Mouse (Mus musculus) liver, embryonic 11.5 days (tissue): ENCODE measurements around the gene A4galt. TPM values are rescaled to one million over a fixed set of nuclear protein-coding genes. Genes with fewer than 3 reads are reported as not detected.

ENCODE experiments used
- ATAC-seq: fragments of 200-750 bp; cut with Nextera tagmentation; replicated peaks from 2 replicates; pipeline ENCODE4 v1.8.0; 2017; ENCODE audit warnings: moderate number of reproducible peaks, mild to moderate bottlenecking, moderate TSS enrichment, moderate library complexity; ENCODE audit not compliant: low FRiP score
- DNase-seq: peaks from one replicate; pipeline ENCODE4 v3.0.0-alpha.2; 2017; ENCODE audit warnings: low spot score
- H3K27ac ChIP-seq: fragments of 300-500 bp; sonication (generic); 2 replicates; pipeline ENCODE4 v1.5.1; 2014; ENCODE audit warnings: mild to moderate bottlenecking, low read depth, low read length, control low read depth
- H3K27me3 ChIP-seq: fragments of 300-500 bp; sonication (generic); replicated peaks from 2 replicates; pipeline ENCODE4 v1.6.1; 2014; ENCODE audit warnings: low read length, mixed read lengths; ENCODE audit not compliant: control insufficient read depth, insufficient read depth
- H3K36me3 ChIP-seq: fragments of 300-500 bp; sonication (generic); 2 replicates; pipeline ENCODE4 v1.6.1; 2014; ENCODE audit warnings: mild to moderate bottlenecking, low read length, moderate library complexity, mixed read lengths; ENCODE audit not compliant: control insufficient read depth, insufficient read depth
- H3K4me1 ChIP-seq: fragments of 300-500 bp; sonication (generic); replicated peaks from 2 replicates; pipeline ENCODE4 v1.6.1; 2014; ENCODE audit warnings: low read length, mixed read lengths; ENCODE audit not compliant: control insufficient read depth, insufficient read depth
- H3K4me2 ChIP-seq: fragments of 300-500 bp; sonication (generic); 2 replicates; pipeline ENCODE4 v1.6.1; 2014; ENCODE audit warnings: mild to moderate bottlenecking, control low read depth, moderate library complexity
- H3K4me3 ChIP-seq: fragments of 300-500 bp; sonication (generic); 2 replicates; pipeline ENCODE4 v1.5.1; 2014; ENCODE audit warnings: low read depth, low read length, control low read depth
- H3K9ac ChIP-seq: fragments of 300-500 bp; sonication (generic); 2 replicates; pipeline ENCODE4 v1.6.1; 2014; ENCODE audit warnings: low read depth, low read length, control low read depth
- H3K9me3 ChIP-seq: fragments of 300-500 bp; sonication (generic); 2 replicates; pipeline ENCODE4 v1.6.1; 2016; ENCODE audit warnings: low read length, inconsistent platforms, mixed read lengths; ENCODE audit not compliant: control insufficient read depth
- WGBS: fragments of 180-500 bp; shearing (Covaris S2); extraction: QIAGEN DNeasy Blood & Tissue Kit; methylation state at CpG from one replicate; pipeline ENCODE4 v1.1.7; 2014; 5-methylcytosine and 5-hydroxymethylcytosine counted together
- polyA plus RNA-seq: library from polyadenylated mRNA; unstranded; fragments of >200 nt; fragmentation: Nextera tagmentation; extraction: Ambion mirVana; gene quantifications from 2 replicates; pipeline ENCODE4 v1.2.1, GENCODE M21; 2014

The A4galt gene
- polyA plus RNA-seq, 1 experiment from 2014 or later: 0.12 TPM

- peaks cover 4% of the 10 kb centered on the region for H3K4me1 ChIP-seq
- 83% methylated on average over 8 of the region's 8 CpGs for WGBS
- no peaks in the 10 kb centered on the region for H3K36me3 ChIP-seq
- no peak overlapping the region for H3K4me2 ChIP-seq
- no peaks in the 10 kb centered on the region for H3K27me3 ChIP-seq
- H3K27ac ChIP-seq: no peak overlapping the region
- no peaks in the 10 kb centered on the region for H3K9me3 ChIP-seq
- H3K9ac ChIP-seq: no peak overlapping the region
- DNase-seq (no peak), ATAC-seq (no peak)
- H3K4me3 ChIP-seq: no peak overlapping the region
These were observed 42.4 kb upstream of the A4galt start for GRCm38 (mm10) chr15:83293706-83294645.

- H3K27ac ChIP-seq: no peak overlapping the region
- DNase-seq (no peak), ATAC-seq (no peak)
- WGBS: 74% methylated on average over 6 of the region's 6 CpGs
- no peak overlapping the region for H3K9ac ChIP-seq
- no peak overlapping the region for H3K4me3 ChIP-seq
- no peaks in the 10 kb centered on the region for H3K9me3 ChIP-seq
- H3K4me2 ChIP-seq: no peak overlapping the region
- no peaks in the 10 kb centered on the region for H3K36me3 ChIP-seq
- H3K27me3 ChIP-seq: no peaks in the 10 kb centered on the region
- H3K4me1 ChIP-seq: peaks cover 4% of the 10 kb centered on the region
These were observed 41.6 kb upstream of the A4galt start for GRCm38 (mm10) chr15:83293144-83293543.

GRCm38 (mm10) chr15:83292261-83293056 lies 40.9 kb upstream of the A4galt start:
- Histone ChIP-seq H3K27me3 (no peaks in the 10 kb centered on the region), H3K36me3 (no peaks in the 10 kb centered on the region), H3K4me1 (peaks cover 4% of the 10 kb centered on the region), H3K4me3 (no peak overlapping the region), H3K9me3 (no peaks in the 10 kb centered on the region), H3K27ac (no peak overlapping the region), H3K9ac (no peak overlapping the region), H3K4me2 (no peak overlapping the region)
- DNase-seq (no peak), ATAC-seq (no peak)
- WGBS: 79% methylated on average over 13 of the region's 13 CpGs

- H3K4me2 ChIP-seq: no peak overlapping the region
- H3K27ac ChIP-seq: no peak overlapping the region
- no peaks in the 10 kb centered on the region for H3K36me3 ChIP-seq
- no peak overlapping the region for H3K9ac ChIP-seq
- H3K27me3 ChIP-seq: no peaks in the 10 kb centered on the region
- H3K9me3 ChIP-seq: no peaks in the 10 kb centered on the region
- H3K4me3 ChIP-seq: no peak overlapping the region
- ATAC-seq (no peak), DNase-seq (no peak)
- peaks cover 4% of the 10 kb centered on the region for H3K4me1 ChIP-seq
- 74% methylated on average over 2 of the region's 2 CpGs for WGBS
These were observed 39.3 kb upstream of the A4galt start for GRCm38 (mm10) chr15:83290899-83291298.

- Histone ChIP-seq H3K27ac (no peak overlapping the region), H3K9ac (no peak overlapping the region), H3K4me3 (no peak overlapping the region), H3K36me3 (no peaks in the 10 kb centered on the region), H3K9me3 (no peaks in the 10 kb centered on the region), H3K4me2 (no peak overlapping the region), H3K27me3 (no peaks in the 10 kb centered on the region), H3K4me1 (no peaks in the 10 kb centered on the region)
- ATAC-seq (no peak), DNase-seq (no peak)
- 70% methylated on average over 8 of the region's 8 CpGs for WGBS
These were observed 33.3 kb upstream of the A4galt start for GRCm38 (mm10) chr15:83284828-83285227.

- WGBS: 67% methylated on average over 5 of the region's 5 CpGs
- ATAC-seq (no peak), DNase-seq (no peak)
- H3K4me3 ChIP-seq: no peak overlapping the region
- no peaks in the 10 kb centered on the region for H3K27me3 ChIP-seq
- no peak overlapping the region for H3K4me2 ChIP-seq
- H3K4me1 ChIP-seq: no peaks in the 10 kb centered on the region
- H3K9me3 ChIP-seq: no peaks in the 10 kb centered on the region
- H3K27ac ChIP-seq: no peak overlapping the region
- H3K9ac ChIP-seq: no peak overlapping the region
- no peaks in the 10 kb centered on the region for H3K36me3 ChIP-seq
These were observed 30.8 kb upstream of the A4galt start for GRCm38 (mm10) chr15:83282397-83282796.

- Histone ChIP-seq H3K4me1 (no peaks in the 10 kb centered on the region), H3K4me3 (no peak overlapping the region), H3K9ac (no peak overlapping the region), H3K27me3 (no peaks in the 10 kb centered on the region), H3K9me3 (no peaks in the 10 kb centered on the region), H3K36me3 (no peaks in the 10 kb centered on the region), H3K4me2 (no peak overlapping the region), H3K27ac (no peak overlapping the region)
- DNase-seq (no peak), ATAC-seq (no peak)
- WGBS: 63% methylated on average over 11 of the region's 11 CpGs
These were observed 29.7 kb upstream of the A4galt start for GRCm38 (mm10) chr15:83281303-83281702.

- Histone ChIP-seq H3K4me3 (no peak overlapping the region), H3K9me3 (no peaks in the 10 kb centered on the region), H3K27me3 (no peaks in the 10 kb centered on the region), H3K27ac (no peak overlapping the region), H3K4me1 (no peaks in the 10 kb centered on the region), H3K9ac (no peak overlapping the region), H3K36me3 (no peaks in the 10 kb centered on the region), H3K4me2 (no peak overlapping the region)
- 80% methylated on average over 5 of the region's 5 CpGs for WGBS
- no peak for ATAC-seq
- no peak for DNase-seq
These were observed 27.0 kb upstream of the A4galt start for GRCm38 (mm10) chr15:83278579-83278978.
